Mouse (Mus musculus) limb, embryonic 11.5 days (tissue): ENCODE data around the gene A830005F24Rik. TPM values are rescaled to one million over a fixed set of nuclear protein-coding genes. Genes with fewer than 3 reads are reported as not detected.

ENCODE experiments used
- ATAC-seq: fragments of 200-750 bp; cut with Nextera tagmentation; 2 replicates; pipeline ENCODE4 v1.8.0; 2017; ENCODE audit warnings: low read depth; ENCODE audit not compliant: insufficient number of reproducible peaks, low FRiP score, low TSS enrichment
- DNase-seq: peaks from one replicate; pipeline ENCODE4 v3.0.0-alpha.2; 2015; ENCODE audit warnings: low spot score
- H3K27ac ChIP-seq: fragments of 300-500 bp; sonication (generic); replicated peaks from 2 replicates; pipeline ENCODE4 v1.5.1; 2014; ENCODE audit warnings: low read depth, mild to moderate bottlenecking, low read length
- H3K27me3 ChIP-seq: fragments of 300-500 bp; sonication (generic); 2 replicates; pipeline ENCODE4 v1.6.1; 2014; ENCODE audit warnings: mild to moderate bottlenecking, low read length, mixed read lengths; ENCODE audit not compliant: control insufficient read depth, insufficient read depth
- H3K36me3 ChIP-seq: fragments of 300-500 bp; sonication (generic); 2 replicates; pipeline ENCODE4 v1.6.1; 2014; ENCODE audit warnings: mild to moderate bottlenecking, low read length, moderate library complexity, mixed read lengths; ENCODE audit not compliant: control insufficient read depth, insufficient read depth
- H3K4me1 ChIP-seq: fragments of 300-500 bp; sonication (generic); 2 replicates; pipeline ENCODE4 v1.6.1; 2014; ENCODE audit warnings: low read length, mixed read lengths; ENCODE audit not compliant: control insufficient read depth, insufficient read depth
- H3K4me2 ChIP-seq: fragments of 300-500 bp; sonication (generic); 2 replicates; pipeline ENCODE4 v1.6.1; 2014; ENCODE audit warnings: low read depth, mild to moderate bottlenecking, moderate library complexity; ENCODE audit not compliant: severe bottlenecking
- H3K4me3 ChIP-seq: fragments of 300-500 bp; sonication (generic); 2 replicates; pipeline ENCODE4 v1.5.1; 2014; ENCODE audit warnings: low read depth, low read length
- H3K9ac ChIP-seq: fragments of 300-500 bp; sonication (generic); 2 replicates; pipeline ENCODE4 v1.6.1; 2014; ENCODE audit warnings: mild to moderate bottlenecking, low read length
- H3K9me3 ChIP-seq: fragments of 300-500 bp; sonication (generic); 2 replicates; pipeline ENCODE4 v1.6.1; 2016; ENCODE audit warnings: low read length; ENCODE audit not compliant: control insufficient read depth
- WGBS: fragments of 180-500 bp; shearing (Covaris S2); extraction: QIAGEN DNeasy Blood & Tissue Kit; methylation state at CpG from one replicate; pipeline ENCODE4 v1.1.7; 2014; 5-methylcytosine and 5-hydroxymethylcytosine counted together
- polyA plus RNA-seq: library from polyadenylated mRNA; unstranded; fragments of >200 nt; fragmentation: Nextera tagmentation; extraction: Ambion mirVana; gene quantifications from 2 replicates; pipeline ENCODE4 v1.2.1, GENCODE M21; 2014

Gene A830005F24Rik
- polyA plus RNA-seq, 1 experiment from 2014 or later, result 3.5 TPM

GRCm38 (mm10) chr13:48548296-48548695, 34.9 kb downstream of the A830005F24Rik start:
- WGBS, result 95% methylated on average over 5 of the region's 5 CpGs
- Histone ChIP-seq H3K9me3 (no peaks in the 10 kb centered on the region), H3K4me1 (peaks cover 4% of the 10 kb centered on the region; the same call in 1 of the 2 replicates), H3K36me3 (no peaks in the 10 kb centered on the region), H3K27ac (no peak overlapping the region), H3K9ac (no peak overlapping the region), H3K27me3 (no peaks in the 10 kb centered on the region), H3K4me3 (no peak overlapping the region), H3K4me2 (no peak overlapping the region)
- no peak for DNase-seq
- no peak for ATAC-seq

GRCm38 (mm10) chr13:48552181-48553090, 39.1 kb downstream of the A830005F24Rik start:
- no peaks in the 10 kb centered on the region for H3K36me3 ChIP-seq
- no peaks in the 10 kb centered on the region for H3K27me3 ChIP-seq
- H3K27ac ChIP-seq, result no peak overlapping the region
- ATAC-seq (no peak), DNase-seq (no peak)
- H3K9ac ChIP-seq, result no peak overlapping the region
- H3K9me3 ChIP-seq, result no peaks in the 10 kb centered on the region
- WGBS, result 80% methylated on average over 21 of the region's 21 CpGs
- no peak overlapping the region for H3K4me3 ChIP-seq
- no peak overlapping the region for H3K4me2 ChIP-seq
- no peaks in the 10 kb centered on the region for H3K4me1 ChIP-seq

GRCm38 (mm10) chr13:48553511-48553910, 40.1 kb downstream of the A830005F24Rik start:
- DNase-seq (no peak), ATAC-seq (no peak)
- Histone ChIP-seq H3K4me1 (no peaks in the 10 kb centered on the region), H3K27me3 (no peaks in the 10 kb centered on the region), H3K4me3 (no peak overlapping the region), H3K27ac (no peak overlapping the region), H3K36me3 (no peaks in the 10 kb centered on the region), H3K9me3 (no peaks in the 10 kb centered on the region), H3K9ac (no peak overlapping the region), H3K4me2 (no peak overlapping the region)
- 87% methylated on average over 5 of the region's 5 CpGs for WGBS

GRCm38 (mm10) chr13:48554552-48554951, 41.2 kb downstream of the A830005F24Rik start:
- Histone ChIP-seq H3K4me3 (no peak overlapping the region), H3K36me3 (no peaks in the 10 kb centered on the region), H3K27ac (no peak overlapping the region), H3K27me3 (no peaks in the 10 kb centered on the region), H3K4me1 (no peaks in the 10 kb centered on the region), H3K9me3 (no peaks in the 10 kb centered on the region), H3K9ac (no peak overlapping the region), H3K4me2 (no peak overlapping the region)
- DNase-seq (no peak), ATAC-seq (no peak)
- 84% methylated on average over 1 of the region's 1 CpGs for WGBS

GRCm38 (mm10) chr13:48555976-48556375, 42.6 kb downstream of the A830005F24Rik start:
- 91% methylated on average over 1 of the region's 1 CpGs for WGBS
- Histone ChIP-seq H3K9me3 (no peaks in the 10 kb centered on the region), H3K4me3 (no peak overlapping the region), H3K4me1 (no peaks in the 10 kb centered on the region), H3K27ac (no peak overlapping the region), H3K27me3 (no peaks in the 10 kb centered on the region), H3K4me2 (no peak overlapping the region), H3K9ac (no peak overlapping the region), H3K36me3 (no peaks in the 10 kb centered on the region)
- no peak for DNase-seq
- no peak for ATAC-seq

- no peaks in the 10 kb centered on the region for H3K27me3 ChIP-seq
- H3K9me3 ChIP-seq, result no peaks in the 10 kb centered on the region
- DNase-seq (no peak), ATAC-seq (no peak)
- no peak overlapping the region for H3K27ac ChIP-seq
- H3K4me1 ChIP-seq, result no peaks in the 10 kb centered on the region
- WGBS, result 82% methylated on average over 2 of the region's 2 CpGs
- no peak overlapping the region for H3K4me2 ChIP-seq
- H3K36me3 ChIP-seq, result no peaks in the 10 kb centered on the region
- H3K9ac ChIP-seq, result no peak overlapping the region
- no peak overlapping the region for H3K4me3 ChIP-seq
Observed at GRCm38 (mm10) chr13:48561481-48561880, 48.1 kb downstream of the A830005F24Rik start.

GRCm38 (mm10) chr13:48562336-48562735, 49.0 kb downstream of the A830005F24Rik start:
- ATAC-seq, result no peak
- H3K4me2 ChIP-seq, result no peak overlapping the region
- no peak overlapping the region for H3K4me3 ChIP-seq
- no peaks in the 10 kb centered on the region for H3K27me3 ChIP-seq
- no peaks in the 10 kb centered on the region for H3K36me3 ChIP-seq
- no peak overlapping the region for H3K9ac ChIP-seq
- no peak for DNase-seq
- no peaks in the 10 kb centered on the region for H3K9me3 ChIP-seq
- no peak overlapping the region for H3K27ac ChIP-seq
- no peaks in the 10 kb centered on the region for H3K4me1 ChIP-seq
- WGBS, result 90% methylated on average over 5 of the region's 5 CpGs
